Mouse (Mus musculus) midbrain, embryonic 11.5 days (tissue): Measurements from ENCODE around the gene Vmn1r1. TPM values are rescaled to one million over a fixed set of nuclear protein-coding genes. Genes with fewer than 3 reads are reported as not detected.
"Not testable (repeated sequence)": the region's sequence is repeated elsewhere in the genome, so short reads cannot be mapped to it uniquely, and the experiment has no call there.

Experiments used
- ATAC-seq: fragments of 200-750 bp; cut with Nextera tagmentation; 2 replicates; pipeline ENCODE4 v1.8.0; 2017; ENCODE audit warnings: moderate TSS enrichment, moderate library complexity; ENCODE audit not compliant: low FRiP score
- DNase-seq: peaks from one replicate; pipeline ENCODE4 v3.0.0; 2015; ENCODE audit warnings: low spot score; ENCODE audit errors: missing footprints
- H3K27ac ChIP-seq: fragments of 300-500 bp; sonication (generic); 2 replicates; pipeline ENCODE4 v1.5.1; 2014; ENCODE audit warnings: low read depth, low read length
- H3K27me3 ChIP-seq: fragments of 300-500 bp; sonication (generic); 2 replicates; pipeline ENCODE4 v1.6.1; 2014; ENCODE audit warnings: mild to moderate bottlenecking, low read length, moderate library complexity, mixed read lengths; ENCODE audit not compliant: control insufficient read depth, insufficient read depth
- H3K36me3 ChIP-seq: fragments of 300-500 bp; sonication (generic); 2 replicates; pipeline ENCODE4 v1.6.1; 2014; ENCODE audit warnings: mild to moderate bottlenecking, low read length, moderate library complexity, mixed read lengths; ENCODE audit not compliant: control insufficient read depth, insufficient read depth
- H3K4me1 ChIP-seq: fragments of 300-500 bp; sonication (generic); 2 replicates; pipeline ENCODE4 v1.6.1; 2014; ENCODE audit warnings: low read length; ENCODE audit not compliant: control insufficient read depth, insufficient read depth
- H3K4me2 ChIP-seq: fragments of 300-500 bp; sonication (generic); 2 replicates; pipeline ENCODE4 v1.6.1; 2014; ENCODE audit warnings: mild to moderate bottlenecking, moderate library complexity
- H3K4me3 ChIP-seq: fragments of 300-500 bp; sonication (generic); 2 replicates; pipeline ENCODE4 v1.5.1; 2014; ENCODE audit warnings: low read depth, low read length
- H3K9ac ChIP-seq: fragments of 300-500 bp; sonication (generic); 2 replicates; pipeline ENCODE4 v1.6.1; 2014; ENCODE audit warnings: low read length
- H3K9me3 ChIP-seq: fragments of 300-500 bp; sonication (generic); 2 replicates; pipeline ENCODE4 v1.6.1; 2016; ENCODE audit warnings: low read length; ENCODE audit not compliant: control insufficient read depth
- WGBS: fragments of 180-500 bp; shearing (Covaris S2); extraction: QIAGEN DNeasy Blood & Tissue Kit; methylation state at CpG from one replicate; pipeline ENCODE4 v1.1.7; 2014; 5-methylcytosine and 5-hydroxymethylcytosine counted together
- polyA plus RNA-seq: library from polyadenylated mRNA; unstranded; fragments of >200 nt; fragmentation: Nextera tagmentation; extraction: Ambion mirVana; gene quantifications from 2 replicates; pipeline ENCODE4 v1.2.1, GENCODE M21; 2014

The Vmn1r1 gene
- polyA plus RNA-seq, 1 experiment from 2014 or later, result not detected

- H3K36me3 ChIP-seq, ATAC-seq, H3K4me3 ChIP-seq, H3K27ac ChIP-seq, H3K9ac ChIP-seq, H3K4me1 ChIP-seq, H3K9me3 ChIP-seq, H3K27me3 ChIP-seq, DNase-seq, H3K4me2 ChIP-seq: not testable (repeated sequence)
- 92% methylated on average over 19 of the region's 19 CpGs for WGBS
These were observed 12.7 kb upstream of the Vmn1r1 start for GRCm38 (mm10) chr1:182176985-182177384.

GRCm38 (mm10) chr1:182170206-182170605, 5.9 kb upstream of the Vmn1r1 start:
- WGBS, result 94% methylated on average over 6 of the region's 6 CpGs
- H3K9ac ChIP-seq, H3K27me3 ChIP-seq, ATAC-seq, H3K4me1 ChIP-seq, DNase-seq, H3K9me3 ChIP-seq, H3K27ac ChIP-seq, H3K4me2 ChIP-seq, H3K36me3 ChIP-seq, H3K4me3 ChIP-seq: not testable (repeated sequence)

GRCm38 (mm10) chr1:182162951-182163350, 1.3 kb downstream of the Vmn1r1 start:
- H3K27me3 ChIP-seq, result no peaks in the 10 kb centered on the region
- H3K4me1 ChIP-seq, result no peaks in the 10 kb centered on the region
- no peak for ATAC-seq
- H3K4me2 ChIP-seq, result no peak overlapping the region
- no peak overlapping the region for H3K4me3 ChIP-seq
- no peak for DNase-seq
- H3K27ac ChIP-seq, result no peak overlapping the region
- 37% methylated on average over 5 of the region's 5 CpGs for WGBS
- H3K9ac ChIP-seq, result no peak overlapping the region
- no peaks in the 10 kb centered on the region for H3K36me3 ChIP-seq
- no peaks in the 10 kb centered on the region for H3K9me3 ChIP-seq

- Histone ChIP-seq H3K9me3 (no peaks in the 10 kb centered on the region), H3K27ac (no peak overlapping the region), H3K9ac (no peak overlapping the region), H3K27me3 (no peaks in the 10 kb centered on the region), H3K4me2 (no peak overlapping the region), H3K36me3 (no peaks in the 10 kb centered on the region), H3K4me1 (no peaks in the 10 kb centered on the region), H3K4me3 (no peak overlapping the region)
- WGBS, result 76% methylated on average over 3 of the region's 3 CpGs
- ATAC-seq, result no peak
- DNase-seq, result no peak
These were observed 4.7 kb downstream of the Vmn1r1 start for GRCm38 (mm10) chr1:182159575-182159974.

GRCm38 (mm10) chr1:182157734-182158133, 6.6 kb downstream of the Vmn1r1 start:
- 70% methylated on average over 4 of the region's 4 CpGs for WGBS
- Histone ChIP-seq H3K4me3 (no peak overlapping the region), H3K36me3 (no peaks in the 10 kb centered on the region), H3K4me1 (no peaks in the 10 kb centered on the region), H3K27ac (no peak overlapping the region), H3K27me3 (no peaks in the 10 kb centered on the region), H3K9me3 (no peaks in the 10 kb centered on the region), H3K4me2 (no peak overlapping the region), H3K9ac (no peak overlapping the region)
- ATAC-seq (no peak), DNase-seq (no peak)

- Histone ChIP-seq H3K4me3 (no peak overlapping the region), H3K27me3 (no peaks in the 10 kb centered on the region), H3K4me1 (no peaks in the 10 kb centered on the region), H3K4me2 (no peak overlapping the region), H3K9ac (no peak overlapping the region), H3K27ac (no peak overlapping the region), H3K9me3 (no peaks in the 10 kb centered on the region), H3K36me3 (no peaks in the 10 kb centered on the region)
- ATAC-seq (no peak), DNase-seq (no peak)
- WGBS, result 84% methylated on average over 2 of the region's 2 CpGs
These were observed 14.3 kb downstream of the Vmn1r1 start for GRCm38 (mm10) chr1:182149966-182150365.

- Histone ChIP-seq H3K9ac (no peak overlapping the region), H3K27me3 (no peaks in the 10 kb centered on the region), H3K9me3 (no peaks in the 10 kb centered on the region), H3K4me3 (no peak overlapping the region), H3K27ac (no peak overlapping the region), H3K36me3 (no peaks in the 10 kb centered on the region), H3K4me2 (no peak overlapping the region), H3K4me1 (no peaks in the 10 kb centered on the region)
- DNase-seq (no peak), ATAC-seq (no peak)
- 84% methylated on average over 7 of the region's 7 CpGs for WGBS
These were observed 15.3 kb downstream of the Vmn1r1 start for GRCm38 (mm10) chr1:182148864-182149514.

GRCm38 (mm10) chr1:182145546-182145945, 18.7 kb downstream of the Vmn1r1 start:
- Histone ChIP-seq H3K4me1 (no peaks in the 10 kb centered on the region), H3K36me3 (no peaks in the 10 kb centered on the region), H3K4me3 (no peak overlapping the region), H3K4me2 (no peak overlapping the region), H3K27me3 (no peaks in the 10 kb centered on the region), H3K9ac (no peak overlapping the region), H3K27ac (no peak overlapping the region), H3K9me3 (no peaks in the 10 kb centered on the region)
- 70% methylated on average over 5 of the region's 5 CpGs for WGBS
- no peak for ATAC-seq
- peak; percentile 86 for DNase-seq

GRCm38 (mm10) chr1:182143288-182143687, 21.0 kb downstream of the Vmn1r1 start:
- Histone ChIP-seq H3K27me3 (no peaks in the 10 kb centered on the region), H3K27ac (no peak overlapping the region), H3K36me3 (no peaks in the 10 kb centered on the region), H3K4me3 (no peak overlapping the region), H3K9ac (no peak overlapping the region), H3K4me2 (no peak overlapping the region), H3K4me1 (peaks cover 3% of the 10 kb centered on the region; the same call in 1 of the 2 replicates), H3K9me3 (no peaks in the 10 kb centered on the region)
- DNase-seq, result no peak
- 72% methylated on average over 8 of the region's 8 CpGs for WGBS
- ATAC-seq, result no peak
